Comparison of ENCODE assay signal across 8 mouse cellular contexts in genomic region chr6:86524879-86525645, GRCm38 (mm10). TPM values are rescaled to one million over a fixed set of nuclear protein-coding genes. Genes with fewer than 3 reads are reported as not detected.
DNase-seq lines count a peak whose midpoint lies in the region; ATAC-seq and TF ChIP-seq lines count a peak whose summit lies in the region.

No protein-coding gene starts in this region.

- H3K36me3 ChIP-seq in embryonic facial prominence, embryonic 14.5 days (ENCODE audit: control insufficient read depth, insufficient read depth, low read length): peaks cover 23% of the 10 kb centered on the region
- peaks cover 2% of the 10 kb centered on the region; the same call in 1 of the 2 replicates for H3K36me3 ChIP-seq in heart, embryonic 11.5 days (ENCODE audit: control insufficient read depth, insufficient read depth, low read length)
- H3K36me3 ChIP-seq in liver, postnatal 0 days (replicated peaks; ENCODE audit: insufficient read depth, low read length): peaks cover 12% of the 10 kb centered on the region; the same call in 1 of the 2 replicates
- H3K36me3 ChIP-seq in neural tube, embryonic 13.5 days: peaks cover 21% of the 10 kb centered on the region

- no peak for TF ChIP-seq EP300 in liver, postnatal 0 days (IDR thresholded peaks at IDR 0.05; ENCODE audit: low read depth)

- no peaks in the 10 kb centered on the region for H3K9me3 ChIP-seq in embryonic facial prominence, embryonic 14.5 days (ENCODE audit: control insufficient read depth, low read length)
- no peaks in the 10 kb centered on the region for H3K9me3 ChIP-seq in heart, embryonic 11.5 days (replicated peaks; ENCODE audit: control insufficient read depth, low read length)
- H3K9me3 ChIP-seq in liver, postnatal 0 days (ENCODE audit: low read length): no peaks in the 10 kb centered on the region
- no peaks in the 10 kb centered on the region for H3K9me3 ChIP-seq in neural tube, embryonic 13.5 days

- H3K4me3 ChIP-seq in embryonic facial prominence, embryonic 14.5 days (ENCODE audit: low read depth, low read length): peak overlapping the region; percentile 96
- H3K4me3 ChIP-seq in heart, embryonic 11.5 days (ENCODE audit: low read depth, low read length): peak overlapping the region; percentile 99
- H3K4me3 ChIP-seq in liver, postnatal 0 days (ENCODE audit: low read depth, low read length): peak overlapping the region; percentile 87
- peak overlapping the region; percentile 74 for H3K4me3 ChIP-seq in neural tube, embryonic 13.5 days

- peaks cover 13% of the 10 kb centered on the region for H3K4me1 ChIP-seq in embryonic facial prominence, embryonic 14.5 days (ENCODE audit: control insufficient read depth, insufficient read depth, low read length)
- peaks cover 17% of the 10 kb centered on the region for H3K4me1 ChIP-seq in heart, embryonic 11.5 days (ENCODE audit: control insufficient read depth, insufficient read depth, low read length)
- H3K4me1 ChIP-seq in liver, postnatal 0 days (ENCODE audit: insufficient read depth): peaks cover 20% of the 10 kb centered on the region
- H3K4me1 ChIP-seq in neural tube, embryonic 13.5 days (replicated peaks): peaks cover 28% of the 10 kb centered on the region

- H3K4me2 ChIP-seq in embryonic facial prominence, embryonic 14.5 days (ENCODE audit: low read depth, low read length): peak overlapping the region; percentile 89
- H3K4me2 ChIP-seq in heart, embryonic 11.5 days: peak overlapping the region; percentile 87
- peak overlapping the region; percentile 81 for H3K4me2 ChIP-seq in liver, postnatal 0 days (ENCODE audit: low read depth, low read length)
- H3K4me2 ChIP-seq in neural tube, embryonic 13.5 days: peak overlapping the region; percentile 98

- WGBS in embryonic facial prominence, embryonic 14.5 days: 0% methylated on average over 48 of the region's 51 CpGs
- WGBS in heart, embryonic 11.5 days (ENCODE audit: insufficient replicate concordance): under 1% methylated on average over 51 of the region's 51 CpGs
- WGBS in liver, postnatal 0 days (ENCODE audit: insufficient replicate concordance): under 1% methylated on average over 51 of the region's 51 CpGs
- under 1% methylated on average over 51 of the region's 51 CpGs for WGBS in neural tube, embryonic 13.5 days

- no peak; the same call in 1 of the 2 replicates for ATAC-seq in embryonic facial prominence, embryonic 14.5 days (ENCODE audit: low read depth)
- peak; percentile 24; the same call in 1 of the 2 replicates for ATAC-seq in heart, embryonic 11.5 days (replicated peaks; ENCODE audit: insufficient number of reproducible peaks, low FRiP score, low TSS enrichment)
- peak; percentile 51 for ATAC-seq in liver, postnatal 0 days
- peak; percentile 10; the same call in 1 of the 2 replicates for ATAC-seq in neural tube, embryonic 13.5 days (ENCODE audit: low read depth)

- no peaks in the 10 kb centered on the region for H3K27me3 ChIP-seq in embryonic facial prominence, embryonic 14.5 days (replicated peaks; ENCODE audit: control insufficient read depth, insufficient read depth, low read length)
- no peaks in the 10 kb centered on the region for H3K27me3 ChIP-seq in heart, embryonic 11.5 days (ENCODE audit: control insufficient read depth, insufficient read depth, low read length)
- no peaks in the 10 kb centered on the region for H3K27me3 ChIP-seq in liver, postnatal 0 days (ENCODE audit: insufficient read depth, low read length)
- no peaks in the 10 kb centered on the region for H3K27me3 ChIP-seq in neural tube, embryonic 13.5 days

- TF ChIP-seq CTCF in liver, postnatal 0 days (IDR thresholded peaks at IDR 0.05; ENCODE audit: low read depth): no peak

- peak overlapping the region; percentile 99 for H3K9ac ChIP-seq in embryonic facial prominence, embryonic 14.5 days (ENCODE audit: low read depth, low read length)
- peak overlapping the region; percentile 100 for H3K9ac ChIP-seq in heart, embryonic 11.5 days (ENCODE audit: low read depth, low read length)
- peak overlapping the region; percentile 86 for H3K9ac ChIP-seq in liver, postnatal 0 days (replicated peaks)
- H3K9ac ChIP-seq in neural tube, embryonic 13.5 days: peak overlapping the region; percentile 99

- H3K27ac ChIP-seq in embryonic facial prominence, embryonic 14.5 days (replicated peaks; ENCODE audit: low read depth, low read length): peak overlapping the region; percentile 100
- peak overlapping the region; percentile 100 for H3K27ac ChIP-seq in heart, embryonic 11.5 days (ENCODE audit: low read depth, low read length)
- H3K27ac ChIP-seq in liver, postnatal 0 days (ENCODE audit: low read depth): peak overlapping the region; percentile 99
- H3K27ac ChIP-seq in neural tube, embryonic 13.5 days (replicated peaks): peak overlapping the region; percentile 100

- peak; percentile 47 to 50 for DNase-seq in thymus, adult 18-20 months
- DNase-seq in thymus, postnatal 25 days: no peak
- peak; percentile 26 for DNase-seq in embryonic facial prominence, embryonic 14.5 days (ENCODE audit: low spot score)
- peak; percentile 56 for DNase-seq in kidney, postnatal 14 days
- DNase-seq in liver, postnatal 0 days: peak; percentile 76
- peak; percentile 66 for DNase-seq in testis, postnatal 14 days (ENCODE audit: low spot score)

RNA-seq across cellular contexts. Expression of gene Pcbp1, which starts 1.1 kb away (rescaled TPM):
- 397 and 402 TPM in 2 replicates for polyA plus RNA-seq in embryonic facial prominence, embryonic 14.5 days (2014; fragmentation: Nextera tagmentation; extraction: Ambion mirVana)
- polyA plus RNA-seq in heart, embryonic 11.5 days (2014; fragmentation: Nextera tagmentation; extraction: Ambion mirVana): 312 and 348 TPM in 2 replicates
- polyA plus RNA-seq in liver, postnatal 0 days (2015; fragmentation: Nextera tagmentation; extraction: Ambion mirVana): 206 and 208 TPM in 2 replicates
- 431 and 435 TPM in 2 replicates for polyA plus RNA-seq in neural tube, embryonic 13.5 days (2015; fragmentation: Nextera tagmentation; extraction: Ambion mirVana)
